Mouse (Mus musculus): ENCODE results near the gene Bicc1. TPM values are rescaled to one million over a fixed set of nuclear protein-coding genes. Genes with fewer than 3 reads are reported as not detected.

Bicc1 gene
- total and polyA plus RNA-seq, 2 experiments from 2014 or later: 11.3 to 13.3 TPM

DNA sequence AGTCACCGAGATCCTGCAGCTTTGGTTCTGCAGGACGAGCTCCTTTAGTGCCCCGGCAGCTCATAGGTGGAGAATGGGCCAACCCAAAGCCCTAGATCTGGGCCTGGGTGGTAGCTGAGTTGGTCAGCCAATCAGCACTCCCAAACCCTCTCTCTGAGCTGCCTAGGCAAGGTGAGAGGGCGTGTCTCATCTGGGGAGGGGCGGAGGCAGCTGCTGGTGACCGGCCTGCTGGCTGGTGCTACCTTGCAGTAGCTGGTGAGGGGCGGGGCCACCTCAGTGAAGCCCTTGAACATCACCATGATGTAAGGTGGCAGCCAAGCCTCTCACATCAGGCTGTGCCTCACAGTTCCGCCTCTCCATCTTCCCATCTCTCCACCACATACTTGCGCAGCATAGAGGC lies 29.2 kb downstream of the Bicc1 start:
- ATAC-seq (ENCODE audit: insufficient read depth, low read depth) (no peak), DNase-seq (ENCODE audit: low spot score) (no peak)
- Histone ChIP-seq H3K27ac (ENCODE audit: low read depth) (no peak overlapping the region), H3K9me3 (replicated peaks; ENCODE audit: control insufficient read depth, low read length) (no peaks in the 10 kb centered on the region), H3K4me1 (ENCODE audit: control insufficient read depth, insufficient read depth) (no peaks in the 10 kb centered on the region), H3K9ac (replicated peaks; ENCODE audit: low read depth, low read length) (no peak overlapping the region), H3K4me2 (ENCODE audit: low read depth, low read length) (no peak overlapping the region), H3K27me3 (ENCODE audit: control insufficient read depth, insufficient read depth, low read length) (no peaks in the 10 kb centered on the region), H3K36me3 (replicated peaks; ENCODE audit: control insufficient read depth, insufficient read depth, low read length) (no peaks in the 10 kb centered on the region), H3K4me3 (ENCODE audit: low read depth, low read length) (no peak overlapping the region)
- 53% methylated on average over 9 of the region's 9 CpGs for WGBS
- TF ChIP-seq EP300 (IDR thresholded peaks at IDR 0.05; ENCODE audit: low read depth): no peak
- TF ChIP-seq CTCF (IDR thresholded peaks at IDR 0.05; ENCODE audit: low read depth): no peak

DNA sequence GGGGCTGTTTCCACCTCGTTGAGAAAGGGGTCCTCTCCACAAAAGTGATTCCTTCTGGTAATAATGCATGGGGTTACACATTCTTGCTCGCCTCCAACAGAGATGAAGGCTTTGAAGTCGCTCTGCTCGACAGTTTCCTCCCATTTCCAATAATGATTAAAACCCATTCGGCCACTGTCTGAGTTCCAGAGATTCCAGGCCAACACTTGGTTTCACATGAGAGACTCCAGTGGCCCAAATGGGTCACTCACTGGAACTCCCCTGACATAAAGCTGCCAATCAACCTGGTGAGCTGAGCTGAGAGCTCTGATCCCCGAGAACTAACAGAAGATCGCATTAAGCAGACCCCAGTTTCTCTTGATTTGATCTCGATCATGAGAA lies 31.6 kb downstream of the Bicc1 start:
- no peak for DNase-seq (ENCODE audit: low spot score)
- Histone ChIP-seq H3K4me1 (ENCODE audit: control insufficient read depth, insufficient read depth) (no peaks in the 10 kb centered on the region), H3K4me3 (ENCODE audit: low read depth, low read length) (no peak overlapping the region), H3K9ac (replicated peaks; ENCODE audit: low read depth, low read length) (no peak overlapping the region), H3K27me3 (ENCODE audit: control insufficient read depth, insufficient read depth, low read length) (no peaks in the 10 kb centered on the region), H3K4me2 (ENCODE audit: low read depth, low read length) (no peak overlapping the region), H3K9me3 (replicated peaks; ENCODE audit: control insufficient read depth, low read length) (no peaks in the 10 kb centered on the region), H3K27ac (ENCODE audit: low read depth) (no peak overlapping the region), H3K36me3 (replicated peaks; ENCODE audit: control insufficient read depth, insufficient read depth, low read length) (no peaks in the 10 kb centered on the region)
- no peak for ATAC-seq (ENCODE audit: insufficient read depth, low read depth)
- WGBS: 66% methylated on average over 8 of the region's 8 CpGs
- TF ChIP-seq EP300 (IDR thresholded peaks at IDR 0.05; ENCODE audit: low read depth) (no peak), CTCF (IDR thresholded peaks at IDR 0.05; ENCODE audit: low read depth) (no peak)

DNA sequence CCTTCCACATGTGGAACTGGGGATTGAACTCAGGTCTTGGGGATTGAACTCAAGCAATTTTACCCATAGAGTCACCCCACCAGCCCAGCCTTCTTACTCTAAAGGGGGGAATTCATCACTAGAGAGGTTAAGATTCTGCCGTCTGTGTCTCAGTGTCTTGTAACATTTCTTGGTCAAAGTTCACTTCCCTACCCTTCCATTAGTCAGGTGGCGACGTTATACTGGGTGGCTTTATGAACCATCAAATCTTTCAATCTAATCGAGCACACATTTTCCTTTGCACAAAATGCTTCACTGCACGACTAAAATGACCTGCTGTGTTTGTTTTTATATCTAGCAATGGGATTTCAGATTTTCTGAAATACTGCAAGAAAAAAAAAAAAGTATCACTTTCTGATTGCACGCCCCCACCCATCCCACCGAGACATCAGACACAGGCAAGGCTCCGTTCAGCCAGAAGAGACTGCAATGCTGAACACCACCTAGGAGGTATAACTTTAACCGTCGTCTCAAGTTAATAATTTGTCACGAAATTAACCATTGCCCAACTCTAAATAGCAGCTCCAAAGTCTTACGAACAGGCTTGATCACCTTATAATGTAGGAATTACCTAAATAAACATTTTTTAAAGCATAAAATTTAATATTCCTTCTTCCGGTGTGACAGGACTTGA lies 32.1 kb downstream of the Bicc1 start:
- WGBS: 81% methylated on average over 13 of the region's 13 CpGs
- Histone ChIP-seq H3K27ac (ENCODE audit: low read depth) (no peak overlapping the region), H3K4me3 (ENCODE audit: low read depth, low read length) (no peak overlapping the region), H3K27me3 (ENCODE audit: control insufficient read depth, insufficient read depth, low read length) (no peaks in the 10 kb centered on the region), H3K9ac (replicated peaks; ENCODE audit: low read depth, low read length) (no peak overlapping the region), H3K4me1 (ENCODE audit: control insufficient read depth, insufficient read depth) (no peaks in the 10 kb centered on the region), H3K9me3 (replicated peaks; ENCODE audit: control insufficient read depth, low read length) (no peaks in the 10 kb centered on the region), H3K4me2 (ENCODE audit: low read depth, low read length) (no peak overlapping the region), H3K36me3 (replicated peaks; ENCODE audit: control insufficient read depth, insufficient read depth, low read length) (no peaks in the 10 kb centered on the region)
- no peak for TF ChIP-seq CTCF (IDR thresholded peaks at IDR 0.05; ENCODE audit: low read depth)
- no peak for TF ChIP-seq EP300 (IDR thresholded peaks at IDR 0.05; ENCODE audit: low read depth)
- ATAC-seq (ENCODE audit: insufficient read depth, low read depth): no peak
- no peak for DNase-seq (ENCODE audit: low spot score)

DNA sequence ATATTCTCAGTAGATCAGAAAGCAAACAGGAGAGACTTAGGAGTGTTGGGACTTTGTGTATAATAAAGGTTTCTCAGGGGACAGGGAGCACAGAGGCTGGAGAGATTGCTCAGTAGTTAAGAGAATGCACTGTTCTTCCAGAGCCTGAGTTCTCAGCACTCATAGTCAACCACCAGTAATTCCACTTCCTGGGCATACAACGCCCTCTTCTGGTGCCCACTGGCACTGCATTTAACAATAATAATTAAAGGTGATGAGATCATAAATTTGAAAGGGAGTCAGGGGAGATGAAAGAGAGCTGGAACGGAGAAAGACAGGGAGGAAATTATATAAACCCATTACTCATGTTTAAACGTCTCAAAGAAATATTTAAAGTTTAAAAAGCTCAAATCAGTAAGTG lies 35.5 kb downstream of the Bicc1 start:
- Histone ChIP-seq H3K4me2 (ENCODE audit: low read depth, low read length) (no peak overlapping the region), H3K9me3 (replicated peaks; ENCODE audit: control insufficient read depth, low read length) (no peaks in the 10 kb centered on the region), H3K4me3 (ENCODE audit: low read depth, low read length) (no peak overlapping the region), H3K9ac (replicated peaks; ENCODE audit: low read depth, low read length) (no peak overlapping the region), H3K27me3 (ENCODE audit: control insufficient read depth, insufficient read depth, low read length) (no peaks in the 10 kb centered on the region), H3K4me1 (ENCODE audit: control insufficient read depth, insufficient read depth) (peaks cover 15% of the 10 kb centered on the region; the same call in 1 of the 2 replicates), H3K27ac (ENCODE audit: low read depth) (no peak overlapping the region), H3K36me3 (replicated peaks; ENCODE audit: control insufficient read depth, insufficient read depth, low read length) (no peaks in the 10 kb centered on the region)
- TF ChIP-seq EP300 (IDR thresholded peaks at IDR 0.05; ENCODE audit: low read depth): no peak
- TF ChIP-seq CTCF (IDR thresholded peaks at IDR 0.05; ENCODE audit: low read depth): no peak
- WGBS: 58% methylated on average over 3 of the region's 3 CpGs
- no peak for DNase-seq (ENCODE audit: low spot score)
- ATAC-seq (ENCODE audit: insufficient read depth, low read depth): no peak

DNA sequence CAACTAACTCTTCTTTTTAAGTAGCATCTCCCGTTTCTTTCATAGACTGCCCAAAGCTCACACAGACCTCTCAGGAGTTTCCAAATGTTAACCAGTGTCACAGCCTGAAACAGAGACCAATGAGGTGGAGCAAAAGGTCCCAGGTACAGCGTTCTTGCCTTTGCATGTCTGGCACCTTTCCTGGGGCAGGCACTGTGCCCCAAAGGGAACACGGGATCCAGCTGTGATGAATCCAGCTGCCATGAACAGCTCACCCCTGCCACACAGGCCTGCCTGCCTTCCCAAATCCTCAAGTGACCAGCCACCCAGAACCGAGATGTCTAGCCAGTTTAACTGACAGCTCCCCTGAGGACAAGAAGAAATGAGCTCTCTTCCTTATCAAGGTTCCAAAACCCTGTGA lies 36.1 kb downstream of the Bicc1 start:
- no peaks in the 10 kb centered on the region for H3K36me3 ChIP-seq (replicated peaks; ENCODE audit: control insufficient read depth, insufficient read depth, low read length)
- ATAC-seq (ENCODE audit: insufficient read depth, low read depth) (no peak), DNase-seq (ENCODE audit: low spot score) (no peak)
- H3K9ac ChIP-seq (replicated peaks; ENCODE audit: low read depth, low read length): no peak overlapping the region
- H3K4me1 ChIP-seq (ENCODE audit: control insufficient read depth, insufficient read depth): peaks cover 15% of the 10 kb centered on the region; the same call in 1 of the 2 replicates
- H3K27me3 ChIP-seq (ENCODE audit: control insufficient read depth, insufficient read depth, low read length): no peaks in the 10 kb centered on the region
- no peaks in the 10 kb centered on the region for H3K9me3 ChIP-seq (replicated peaks; ENCODE audit: control insufficient read depth, low read length)
- no peak overlapping the region for H3K27ac ChIP-seq (ENCODE audit: low read depth)
- H3K4me3 ChIP-seq (ENCODE audit: low read depth, low read length): no peak overlapping the region
- TF ChIP-seq EP300 (IDR thresholded peaks at IDR 0.05; ENCODE audit: low read depth): no peak
- no peak for TF ChIP-seq CTCF (IDR thresholded peaks at IDR 0.05; ENCODE audit: low read depth)
- H3K4me2 ChIP-seq (ENCODE audit: low read depth, low read length): no peak overlapping the region
- WGBS: 46% methylated on average over 4 of the region's 4 CpGs

DNA sequence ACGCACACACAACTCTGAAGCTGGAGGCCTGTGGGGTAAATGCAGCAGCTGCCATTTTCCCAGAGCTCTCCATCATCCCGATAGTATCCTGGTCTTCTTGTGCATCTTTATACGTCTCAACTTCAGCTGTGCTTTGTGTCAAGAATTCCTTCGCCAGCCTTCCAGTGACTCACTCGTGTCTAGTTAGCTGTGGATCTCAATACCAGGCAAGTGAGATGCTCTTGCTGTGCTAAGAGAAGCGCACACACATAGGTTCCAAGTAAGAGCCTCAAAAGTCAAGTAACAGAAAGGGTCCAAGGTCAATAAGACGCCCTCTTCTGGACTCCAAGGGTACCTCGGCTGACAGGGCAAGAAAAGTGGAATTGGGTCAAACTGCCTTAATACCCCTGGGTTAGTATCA lies 37.0 kb downstream of the Bicc1 start:
- no peaks in the 10 kb centered on the region for H3K9me3 ChIP-seq (replicated peaks; ENCODE audit: control insufficient read depth, low read length)
- DNase-seq (ENCODE audit: low spot score): no peak
- H3K36me3 ChIP-seq (replicated peaks; ENCODE audit: control insufficient read depth, insufficient read depth, low read length): no peaks in the 10 kb centered on the region
- ATAC-seq (ENCODE audit: insufficient read depth, low read depth): no peak
- H3K27me3 ChIP-seq (ENCODE audit: control insufficient read depth, insufficient read depth, low read length): no peaks in the 10 kb centered on the region
- no peak overlapping the region for H3K9ac ChIP-seq (replicated peaks; ENCODE audit: low read depth, low read length)
- WGBS: 77% methylated on average over 8 of the region's 8 CpGs
- no peak overlapping the region for H3K4me3 ChIP-seq (ENCODE audit: low read depth, low read length)
- no peak overlapping the region for H3K27ac ChIP-seq (ENCODE audit: low read depth)
- TF ChIP-seq CTCF (IDR thresholded peaks at IDR 0.05; ENCODE audit: low read depth) (no peak), EP300 (IDR thresholded peaks at IDR 0.05; ENCODE audit: low read depth) (no peak)
- no peak overlapping the region for H3K4me2 ChIP-seq (ENCODE audit: low read depth, low read length)
- H3K4me1 ChIP-seq (ENCODE audit: control insufficient read depth, insufficient read depth): peaks cover 15% of the 10 kb centered on the region; the same call in 1 of the 2 replicates
